Mouse (Mus musculus) B cell, adult 2 months (primary cell): ENCODE measurements at regions not wholly inside any gene's neighbourhood (a gene's known extent, or its start where the extent isn't known, plus 50 kb on each side); places are given as distances from the start of the nearest gene placed in this dataset.

Experiments used
- DNase-seq, 2 experiments: peaks; one replicate each; pipeline ENCODE4 v3.0.0; 2022

- no peak for DNase-seq
These were observed 136.9 kb downstream of the Uaca start for GRCm38 (mm10) chr9:60931290-60931689.

- DNase-seq = peak; percentile 23 to 34
These were observed 142.6 kb downstream of the Uaca start for GRCm38 (mm10) chr9:60936937-60937336.

- DNase-seq = peak; percentile 87 to 89
These were observed 145.8 kb downstream of the Uaca start for GRCm38 (mm10) chr9:60939858-60940804.

GRCm38 (mm10) chr9:60947363-60947762 lies 153.0 kb downstream of the Uaca start:
- DNase-seq = no peak

GRCm38 (mm10) chr9:60948531-60949070 lies 154.3 kb downstream of the Uaca start:
- DNase-seq = no peak

GRCm38 (mm10) chr9:60950161-60950560 lies 155.8 kb downstream of the Uaca start:
- no peak for DNase-seq

- DNase-seq = no peak
These were observed 156.8 kb downstream of the Uaca start for GRCm38 (mm10) chr9:60951071-60951561.

- DNase-seq = no peak
These were observed 163.1 kb downstream of the Uaca start for GRCm38 (mm10) chr9:60957438-60957837.

GRCm38 (mm10) chr9:60959537-60959936 lies 165.2 kb downstream of the Uaca start:
- no peak for DNase-seq

- DNase-seq = no peak
These were observed 167.7 kb downstream of the Uaca start for GRCm38 (mm10) chr9:60962086-60962485.

GRCm38 (mm10) chr9:60965641-60966040 lies 171.3 kb downstream of the Uaca start:
- no peak for DNase-seq

- peak in 1 of 2 experiments; percentile 3 for DNase-seq
These were observed 174.1 kb downstream of the Uaca start for GRCm38 (mm10) chr9:60968281-60969031.

- no peak for DNase-seq
These were observed 178.0 kb downstream of the Uaca start for GRCm38 (mm10) chr9:60972201-60972910.

- DNase-seq = no peak
These were observed 180.2 kb downstream of the Uaca start for GRCm38 (mm10) chr9:60974546-60974945.

GRCm38 (mm10) chr9:60982383-60983085 lies 188.2 kb downstream of the Uaca start:
- no peak for DNase-seq

- DNase-seq = no peak
These were observed 188.9 kb downstream of the Uaca start for GRCm38 (mm10) chr9:60983246-60983645.

- no peak for DNase-seq
These were observed 193.8 kb downstream of the Uaca start for GRCm38 (mm10) chr9:60988113-60988512.

GRCm38 (mm10) chr9:60989670-60990391 lies 195.5 kb downstream of the Uaca start:
- no peak for DNase-seq

- DNase-seq = peak; percentile 85 to 90
These were observed 197.2 kb downstream of the Uaca start for GRCm38 (mm10) chr9:60991509-60991908.

- DNase-seq = no peak
These were observed 199.3 kb downstream of the Uaca start for GRCm38 (mm10) chr9:60993661-60994060.

- DNase-seq = peak in 1 of 2 experiments; percentile 25
These were observed 200.8 kb downstream of the Uaca start for GRCm38 (mm10) chr9:60995096-60995495.
